Mouse (Mus musculus) olfactory bulb, adult 2 months (tissue): ENCODE results near the gene Zbtb8b.

ENCODE experiments used
- CTCF ChIP-seq: fragments of 200-500 bp; IDR thresholded peaks from 2 replicates; pipeline ENCODE4 v1.5.1; 2012; ENCODE audit warnings: low read depth, mild to moderate bottlenecking, low read length, moderate library complexity; ENCODE audit not compliant: insufficient read depth
- POLR2A ChIP-seq: fragments of 200-500 bp; IDR thresholded peaks from 2 replicates; pipeline ENCODE4 v1.6.1; 2012; ENCODE audit warnings: mild to moderate bottlenecking, low read depth, low read length, moderate library complexity; ENCODE audit not compliant: insufficient read depth

- no peak for TF ChIP-seq CTCF
- no peak for TF ChIP-seq POLR2A
Observed at GRCm38 (mm10) chr4:129390936-129391557, 49.6 kb downstream of the Zbtb8b start.
